Mouse (Mus musculus) liver, embryonic 14.5 days (tissue): ENCODE results near the gene Timm29. TPM values are rescaled to one million over a fixed set of nuclear protein-coding genes. Genes with fewer than 3 reads are reported as not detected.

Experiments used
- ATAC-seq: fragments of 200-750 bp; cut with Nextera tagmentation; 2 replicates; pipeline ENCODE4 v1.8.0; 2017; ENCODE audit warnings: moderate number of reproducible peaks, mild to moderate bottlenecking, moderate library complexity; ENCODE audit not compliant: insufficient read depth
- DNase-seq, 3 experiments: peaks; one replicate each; pipeline ENCODE4 v3.0.0-alpha.2; 2012 to 2013; ENCODE audit warnings: low read depth in 3 of 3, low spot score in 3 of 3
- H3K27ac ChIP-seq: fragments of 300-500 bp; sonication (generic); 2 replicates; pipeline ENCODE4 v1.5.1; 2014; ENCODE audit warnings: moderate library complexity, mild to moderate bottlenecking, control low read depth, inconsistent platforms
- H3K27me3 ChIP-seq: fragments of 300-500 bp; sonication (generic); 2 replicates; pipeline ENCODE4 v1.6.1; 2014; ENCODE audit warnings: mild to moderate bottlenecking, low read length, moderate library complexity; ENCODE audit not compliant: control insufficient read depth, insufficient read depth
- H3K36me3 ChIP-seq: fragments of 300-500 bp; sonication (generic); replicated peaks from 2 replicates; pipeline ENCODE4 v1.6.1; 2014; ENCODE audit warnings: low read depth; ENCODE audit not compliant: control insufficient read depth, insufficient read depth
- H3K4me1 ChIP-seq, 2 experiments: fragments of 200-500 bp in 1 of 2; fragments of 300-500 bp in 1 of 2; sonication (generic) in 1 of 2; replicated peaks; 2 replicates each; pipeline ENCODE4 v1.6.1; 2012 to 2014; ENCODE audit warnings: antibody characterized with exemption in 1 of 2, inconsistent platforms in 1 of 2, low read length in 1 of 2; ENCODE audit not compliant: control insufficient read depth in 2 of 2, insufficient read depth in 2 of 2
- H3K4me2 ChIP-seq: fragments of 300-500 bp; sonication (generic); 2 replicates; pipeline ENCODE4 v1.6.1; 2014; ENCODE audit warnings: low read depth, mild to moderate bottlenecking, control low read depth, moderate library complexity
- H3K4me3 ChIP-seq, 2 experiments: fragments of 200-500 bp in 1 of 2; fragments of 300-500 bp in 1 of 2; sonication (generic) in 1 of 2; 2 replicates each; pipeline ENCODE4 v1.5.1; 2012 to 2014; ENCODE audit warnings: low read depth in 2 of 2, low read length in 2 of 2, mild to moderate bottlenecking in 2 of 2, control low read depth in 1 of 2, inconsistent platforms in 1 of 2, moderate library complexity in 1 of 2; ENCODE audit not compliant: insufficient read depth in 1 of 2
- H3K9ac ChIP-seq: fragments of 300-500 bp; sonication (generic); replicated peaks from 2 replicates; pipeline ENCODE4 v1.6.1; 2014; ENCODE audit warnings: mild to moderate bottlenecking, control low read depth, moderate library complexity
- H3K9me3 ChIP-seq: fragments of 300-500 bp; sonication (generic); 2 replicates; pipeline ENCODE4 v1.6.1; 2016; ENCODE audit warnings: low read length, mixed read lengths; ENCODE audit not compliant: control insufficient read depth
- CTCF ChIP-seq: IDR thresholded peaks from 2 replicates; pipeline ENCODE4 v1.5.1; 2016; ENCODE audit warnings: antibody characterized with exemption, low read depth, control low read depth
- EP300 ChIP-seq: IDR thresholded peaks from 2 replicates; pipeline ENCODE4 v1.6.1; 2016; ENCODE audit warnings: antibody characterized with exemption, low read depth
- WGBS: fragments of 180-500 bp; shearing (Covaris S2); extraction: QIAGEN DNeasy Blood & Tissue Kit; methylation state at CpG from one replicate; pipeline ENCODE4 v1.1.7; 2014; ENCODE audit not compliant: insufficient replicate concordance; 5-methylcytosine and 5-hydroxymethylcytosine counted together
- polyA plus RNA-seq, 2 experiments: library from polyadenylated mRNA; depleted of rRNA in 1 of 2; stranded (reverse) in 1 of 2; unstranded in 1 of 2; fragments of >200 nt; fragmentation: Nextera tagmentation in 1 of 2; extraction: Ambion mirVana in 1 of 2; gene quantifications; 2 replicates each; pipeline versions ENCODE4 v1.2.1 to v1.2.3; 2012 to 2014

Gene Timm29
- polyA plus RNA-seq, 2 experiments: 15.3 to 17.0 TPM

GRCm38 (mm10) chr9:21604119-21604518 is 11.6 kb downstream of the Timm29 start:
- DNase-seq (no peak), ATAC-seq (no peak)
- H3K9me3 ChIP-seq: no peaks in the 10 kb centered on the region
- no peak overlapping the region for H3K4me2 ChIP-seq
- TF ChIP-seq EP300: no peak
- TF ChIP-seq CTCF: 0 out of 2 replicates have a peak, but pooled peaks have one; percentile 16
- WGBS: 54% methylated on average over 5 of the region's 5 CpGs
- no peaks in the 10 kb centered on the region for H3K27me3 ChIP-seq
- H3K4me1 ChIP-seq: peaks cover 0 to 11% of the 10 kb centered on the region in 2 experiments; a peak in 3 of 4 replicates
- no peak overlapping the region for H3K27ac ChIP-seq
- no peak overlapping the region for H3K9ac ChIP-seq
- no peaks in the 10 kb centered on the region for H3K36me3 ChIP-seq
- H3K4me3 ChIP-seq: no peak overlapping the region

DNA sequence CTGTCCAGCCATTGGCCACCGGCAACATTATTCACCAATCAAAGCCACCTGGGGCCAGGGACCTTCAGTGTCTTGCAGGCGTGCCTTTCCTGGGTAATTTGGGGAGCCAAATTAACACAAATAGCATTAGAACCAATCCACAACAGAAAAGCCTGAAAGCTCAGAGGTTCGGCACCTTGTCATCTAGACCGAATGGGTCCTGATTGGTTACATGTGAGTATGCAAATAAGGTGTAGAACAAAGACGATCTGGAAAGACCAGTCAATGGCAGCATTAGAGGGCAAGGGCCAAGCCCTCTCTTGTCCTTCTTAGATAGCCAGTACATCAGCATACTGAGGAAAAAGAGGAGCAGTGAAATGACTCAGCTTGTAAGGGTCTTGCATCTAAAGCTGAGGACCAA is 13.3 kb downstream of the Timm29 start:
- no peak overlapping the region for H3K4me3 ChIP-seq
- WGBS: 76% methylated on average over 5 of the region's 5 CpGs
- ATAC-seq (no peak), DNase-seq (no peak)
- H3K27ac ChIP-seq: no peak overlapping the region
- TF ChIP-seq CTCF (no peak), EP300 (no peak)
- H3K9me3 ChIP-seq: no peaks in the 10 kb centered on the region
- no peaks in the 10 kb centered on the region for H3K36me3 ChIP-seq
- peaks cover 0 to 5% of the 10 kb centered on the region in 2 experiments; a peak in 2 of 4 replicates for H3K4me1 ChIP-seq
- no peaks in the 10 kb centered on the region for H3K27me3 ChIP-seq
- H3K4me2 ChIP-seq: no peak overlapping the region
- H3K9ac ChIP-seq: no peak overlapping the region

GRCm38 (mm10) chr9:21606648-21607047 is 14.1 kb downstream of the Timm29 start:
- WGBS: 35% methylated on average over 1 of the region's 1 CpGs
- TF ChIP-seq CTCF: no peak
- no peak for TF ChIP-seq EP300
- Histone ChIP-seq H3K27me3 (no peaks in the 10 kb centered on the region), H3K36me3 (no peaks in the 10 kb centered on the region), H3K4me3 (no peak overlapping the region), H3K9ac (no peak overlapping the region), H3K9me3 (no peaks in the 10 kb centered on the region), H3K27ac (no peak overlapping the region), H3K4me2 (no peak overlapping the region), H3K4me1 (peaks cover 0 to 3% of the 10 kb centered on the region in 2 experiments; a peak in 1 of 4 replicates)
- ATAC-seq (no peak), DNase-seq (no peak)

DNA sequence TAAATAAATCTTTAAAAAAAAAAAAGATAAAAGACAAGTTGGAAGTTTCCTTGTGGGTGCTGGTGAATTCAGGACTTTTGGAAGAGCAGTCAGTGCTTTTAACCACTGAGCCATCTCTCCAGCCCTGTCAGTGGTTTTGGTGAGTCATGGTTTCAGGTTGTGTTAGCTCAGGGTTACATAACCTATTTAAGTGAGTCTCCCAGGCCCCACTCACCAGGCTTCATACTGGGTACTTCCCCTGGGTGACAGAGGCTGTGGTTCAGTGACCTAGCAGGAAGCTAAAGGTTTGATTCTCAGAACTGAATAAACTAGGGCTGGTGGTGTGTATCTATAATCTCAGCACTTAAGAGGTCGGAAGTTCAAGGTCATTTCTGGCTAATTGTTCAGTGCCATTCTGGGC is 17.3 kb downstream of the Timm29 start:
- Histone ChIP-seq H3K4me2 (no peak overlapping the region), H3K36me3 (no peaks in the 10 kb centered on the region), H3K4me1 (peaks cover under 1 to 6% of the 10 kb centered on the region in 2 experiments; a peak in 2 of 4 replicates), H3K27me3 (no peaks in the 10 kb centered on the region), H3K4me3 (no peak overlapping the region), H3K9me3 (no peaks in the 10 kb centered on the region), H3K9ac (no peak overlapping the region), H3K27ac (no peak overlapping the region)
- DNase-seq (peak in 1 of 3 experiments; percentile 41), ATAC-seq (no peak)
- TF ChIP-seq EP300 (no peak), CTCF (no peak)
- WGBS: 59% methylated on average over 1 of the region's 1 CpGs

GRCm38 (mm10) chr9:21614864-21615616 is 22.5 kb downstream of the Timm29 start:
- TF ChIP-seq CTCF (no peak), EP300 (no peak)
- DNase-seq: no peak
- no peaks in the 10 kb centered on the region for H3K36me3 ChIP-seq
- H3K9me3 ChIP-seq: no peaks in the 10 kb centered on the region
- ATAC-seq: no peak
- no peaks in the 10 kb centered on the region for H3K27me3 ChIP-seq
- peaks cover 5 to 13% of the 10 kb centered on the region in 2 experiments; a peak in 3 of 4 replicates for H3K4me1 ChIP-seq
- H3K4me2 ChIP-seq: peak overlapping the region; percentile 90
- H3K27ac ChIP-seq: peak overlapping the region; percentile 83
- WGBS: 55% methylated on average over 15 of the region's 15 CpGs
- peak overlapping the region; percentile 93 for H3K4me3 ChIP-seq
- peak overlapping the region; percentile 73 for H3K9ac ChIP-seq
